Mouse (Mus musculus) thymus, adult 2 months (tissue): ENCODE measurements around the gene Rbm25.
"Not testable (repeated sequence)": the region's sequence is repeated elsewhere in the genome, so short reads cannot be mapped to it uniquely, and the experiment has no call there.

Source experiments
- CTCF ChIP-seq: fragments of 200-500 bp; IDR thresholded peaks from 2 replicates; pipeline ENCODE4 v1.5.1; 2012; ENCODE audit warnings: mild to moderate bottlenecking, control low read depth, low read length, moderate library complexity, borderline replicate concordance; ENCODE audit not compliant: control insufficient read depth, poor library complexity, insufficient read depth; ENCODE audit errors: extremely low read depth
- POLR2A ChIP-seq: fragments of 200-500 bp; IDR thresholded peaks from 2 replicates; pipeline ENCODE4 v1.6.1; 2012; ENCODE audit warnings: mild to moderate bottlenecking, low read length, control low read depth, moderate library complexity; ENCODE audit not compliant: control insufficient read depth, poor library complexity, insufficient read depth; ENCODE audit errors: extremely low read depth

DNA sequence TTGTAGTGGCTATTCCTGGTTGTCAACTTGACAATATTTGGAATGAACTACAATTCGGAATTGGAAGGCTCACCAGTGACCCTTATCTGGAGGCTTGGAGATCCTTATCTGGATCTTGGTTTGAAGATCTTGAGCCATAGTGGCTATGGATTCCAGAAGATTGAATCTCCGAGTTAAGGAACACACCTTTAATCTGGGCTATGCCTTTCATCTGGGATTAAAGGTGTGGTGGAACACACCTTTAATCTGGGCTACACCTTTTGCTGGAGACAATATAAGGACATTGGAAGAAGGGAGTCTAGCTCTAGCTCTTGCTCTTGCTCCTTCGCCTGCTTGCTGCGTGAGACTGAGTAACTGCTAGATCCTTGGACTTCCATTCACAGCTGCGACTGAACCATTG is at the start of gene Rbm25:
- not testable (repeated sequence) for TF ChIP-seq CTCF, POLR2A
